Mouse (Mus musculus): ENCODE measurements around the gene Rasd2. TPM values are rescaled to one million over a fixed set of nuclear protein-coding genes. Genes with fewer than 3 reads are reported as not detected.

Rasd2 gene
- polyA plus RNA-seq, 1 experiment from 2014 or later, result 4.0 TPM

DNA sequence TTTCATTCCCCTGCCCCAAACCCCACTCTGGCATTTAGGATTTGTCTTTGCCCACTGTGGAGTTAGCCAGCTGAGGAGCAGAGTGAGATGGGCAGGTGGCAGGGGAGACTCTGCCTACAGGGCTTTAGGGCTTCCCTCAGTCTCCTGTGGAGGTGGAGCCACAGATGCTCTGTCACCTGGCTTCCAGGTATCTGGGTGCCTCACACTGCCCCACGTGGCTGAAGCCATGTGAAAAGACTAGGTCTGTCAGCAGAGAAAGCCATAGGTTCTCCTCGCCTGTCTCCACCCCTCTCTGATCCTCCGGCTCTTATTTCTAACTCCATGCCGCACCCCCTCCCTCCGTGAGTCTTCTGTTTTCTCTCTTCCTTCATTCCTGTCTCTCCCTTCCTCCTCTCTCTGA, 2.2 kb downstream of the Rasd2 start:
- H3K4me3 ChIP-seq (ENCODE audit: low read length), result no peak overlapping the region
- no peaks in the 10 kb centered on the region for H3K9me3 ChIP-seq (ENCODE audit: control insufficient read depth, low read length)
- no peak for ATAC-seq
- H3K27me3 ChIP-seq (replicated peaks; ENCODE audit: control insufficient read depth, insufficient read depth, low read length), result peaks cover 25% of the 10 kb centered on the region
- H3K36me3 ChIP-seq (ENCODE audit: control insufficient read depth, insufficient read depth, low read length), result no peaks in the 10 kb centered on the region
- 13% methylated on average over 5 of the region's 5 CpGs for WGBS
- no peak overlapping the region for H3K9ac ChIP-seq (ENCODE audit: low read depth, low read length)
- H3K4me2 ChIP-seq (ENCODE audit: low read length), result no peak overlapping the region
- peaks cover 11% of the 10 kb centered on the region for H3K4me1 ChIP-seq (ENCODE audit: control insufficient read depth, insufficient read depth, low read depth, low read length)
- H3K27ac ChIP-seq (ENCODE audit: low read depth, low read length), result no peak overlapping the region

DNA sequence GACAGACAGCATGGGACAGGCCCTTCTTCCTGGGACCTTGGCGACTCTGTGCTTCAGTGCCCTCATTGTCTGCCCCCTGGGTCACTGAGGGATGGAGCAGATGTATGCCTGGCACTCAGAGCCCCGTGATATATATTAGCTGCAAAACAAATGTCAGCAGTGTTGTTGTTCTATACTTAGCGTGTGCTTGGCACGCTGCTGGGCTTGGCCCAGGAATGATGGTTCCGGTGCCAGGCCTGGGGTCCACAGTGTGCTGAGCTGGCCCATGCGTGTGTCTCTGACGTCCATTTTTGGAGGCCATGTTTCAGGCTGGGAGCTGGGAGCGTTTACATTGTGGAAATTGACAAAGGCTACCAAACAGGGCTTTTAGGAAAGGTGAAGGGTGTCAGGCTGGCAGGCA, 3.1 kb downstream of the Rasd2 start:
- Histone ChIP-seq H3K4me2 (ENCODE audit: low read length) (no peak overlapping the region), H3K27me3 (replicated peaks; ENCODE audit: control insufficient read depth, insufficient read depth, low read length) (peaks cover 25% of the 10 kb centered on the region), H3K9me3 (ENCODE audit: control insufficient read depth, low read length) (no peaks in the 10 kb centered on the region), H3K4me3 (ENCODE audit: low read length) (no peak overlapping the region), H3K4me1 (ENCODE audit: control insufficient read depth, insufficient read depth, low read depth, low read length) (peaks cover 11% of the 10 kb centered on the region), H3K9ac (ENCODE audit: low read depth, low read length) (no peak overlapping the region), H3K27ac (ENCODE audit: low read depth, low read length) (no peak overlapping the region), H3K36me3 (ENCODE audit: control insufficient read depth, insufficient read depth, low read length) (no peaks in the 10 kb centered on the region)
- no peak for ATAC-seq
- 68% methylated on average over 8 of the region's 8 CpGs for WGBS

DNA sequence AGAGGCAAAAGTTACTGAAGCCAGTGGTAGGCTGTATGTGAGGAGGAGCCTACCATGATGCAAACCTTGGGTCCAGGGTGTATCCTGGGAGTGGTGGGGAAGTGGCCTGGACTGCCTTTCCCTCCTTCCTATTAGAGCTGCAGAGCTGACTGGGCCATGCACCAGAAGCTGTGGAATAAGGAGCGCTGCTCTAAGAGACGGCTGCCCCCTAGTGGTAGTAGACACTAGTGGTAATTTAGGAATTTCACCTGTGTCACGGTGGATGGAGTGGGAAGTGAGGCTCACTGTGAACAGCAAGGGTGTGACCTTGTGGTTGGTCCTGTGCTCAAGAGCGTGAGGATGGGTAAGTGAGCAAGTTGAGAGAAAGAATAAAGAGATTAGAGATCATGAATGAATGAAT, 4.2 kb downstream of the Rasd2 start:
- H3K36me3 ChIP-seq (ENCODE audit: control insufficient read depth, insufficient read depth, low read length), result no peaks in the 10 kb centered on the region
- H3K27ac ChIP-seq (ENCODE audit: low read depth, low read length), result no peak overlapping the region
- no peak for ATAC-seq
- peaks cover 9% of the 10 kb centered on the region for H3K4me1 ChIP-seq (ENCODE audit: control insufficient read depth, insufficient read depth, low read depth, low read length)
- 9% methylated on average over 4 of the region's 4 CpGs for WGBS
- H3K4me2 ChIP-seq (ENCODE audit: low read length), result no peak overlapping the region
- no peak overlapping the region for H3K4me3 ChIP-seq (ENCODE audit: low read length)
- no peak overlapping the region for H3K9ac ChIP-seq (ENCODE audit: low read depth, low read length)
- H3K9me3 ChIP-seq (ENCODE audit: control insufficient read depth, low read length), result no peaks in the 10 kb centered on the region
- H3K27me3 ChIP-seq (replicated peaks; ENCODE audit: control insufficient read depth, insufficient read depth, low read length), result peaks cover 23% of the 10 kb centered on the region

DNA sequence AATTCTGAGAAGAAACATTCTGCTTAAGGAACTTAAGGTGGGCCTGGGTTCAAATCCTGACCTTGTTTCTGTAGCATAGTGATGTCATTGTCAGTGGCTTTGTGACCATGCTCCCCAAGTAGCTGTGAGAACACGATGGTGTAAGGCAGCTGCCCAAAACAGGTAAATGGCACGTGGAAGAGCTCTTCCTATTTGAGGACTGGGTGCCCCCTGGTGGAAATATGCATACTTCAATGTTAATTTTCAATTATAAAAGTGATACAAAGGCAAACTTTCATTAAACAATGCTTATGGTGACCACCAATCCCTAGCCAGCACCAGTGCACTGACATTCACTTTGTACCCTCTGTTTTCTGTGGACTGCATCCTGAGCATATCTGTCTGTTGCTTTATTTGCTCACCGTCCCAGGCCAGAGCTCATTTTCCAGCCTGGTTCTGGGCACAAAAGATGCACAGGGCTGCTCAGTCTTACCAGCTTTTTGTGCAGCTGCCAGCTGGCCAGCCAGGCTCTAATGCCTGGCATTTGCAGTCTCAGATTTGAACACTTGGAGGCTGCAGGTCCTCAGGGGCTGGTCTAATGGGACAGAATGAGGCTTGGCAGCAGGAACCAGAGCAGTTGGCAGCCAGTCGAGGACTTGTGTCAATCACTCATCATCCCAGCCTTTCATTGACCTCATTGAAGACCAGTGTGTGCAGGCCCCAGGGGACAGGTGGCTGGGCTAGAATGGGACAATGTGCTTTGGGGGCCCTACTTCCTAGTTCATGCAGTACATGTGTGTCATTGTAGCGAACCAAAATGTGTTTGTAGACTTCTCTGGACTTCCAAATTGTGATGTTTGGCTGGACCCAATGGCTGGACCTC, 6.4 kb downstream of the Rasd2 start:
- H3K27me3 ChIP-seq (replicated peaks; ENCODE audit: control insufficient read depth, insufficient read depth, low read length), result peaks cover 9% of the 10 kb centered on the region
- H3K9me3 ChIP-seq (ENCODE audit: control insufficient read depth, low read length), result no peaks in the 10 kb centered on the region
- no peak overlapping the region for H3K4me3 ChIP-seq (ENCODE audit: low read length)
- H3K4me2 ChIP-seq (ENCODE audit: low read length), result no peak overlapping the region
- no peaks in the 10 kb centered on the region for H3K36me3 ChIP-seq (ENCODE audit: control insufficient read depth, insufficient read depth, low read length)
- H3K27ac ChIP-seq (ENCODE audit: low read depth, low read length), result 0 out of 2 replicates have a peak overlapping the region, but pooled peaks have one; percentile 12
- peak; percentile 77 for ATAC-seq
- H3K9ac ChIP-seq (ENCODE audit: low read depth, low read length), result no peak overlapping the region
- no peaks in the 10 kb centered on the region for H3K4me1 ChIP-seq (ENCODE audit: control insufficient read depth, insufficient read depth, low read depth, low read length)
- WGBS, result 40% methylated on average over 5 of the region's 5 CpGs

DNA sequence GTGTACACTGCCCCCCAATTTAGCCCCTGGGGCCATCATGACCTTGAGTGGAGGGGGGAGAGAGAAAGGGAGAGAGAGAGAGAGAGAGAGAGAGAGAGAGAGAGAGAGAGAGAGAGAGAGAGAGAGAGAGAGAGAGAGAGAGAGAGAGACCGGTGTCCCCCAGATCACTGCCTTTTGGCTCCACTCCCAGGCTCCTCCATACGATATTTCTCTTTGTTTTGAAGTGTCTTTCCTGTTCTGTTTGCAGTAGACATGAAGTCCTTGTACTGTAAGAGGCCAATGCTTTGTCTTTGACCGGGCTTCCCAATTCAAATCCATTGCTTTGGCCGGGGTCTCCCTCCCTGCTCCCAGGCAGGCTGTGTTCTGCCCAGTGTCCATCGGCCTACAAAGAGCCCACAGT, 8.9 kb downstream of the Rasd2 start:
- H3K36me3 ChIP-seq (ENCODE audit: control insufficient read depth, insufficient read depth, low read length), result no peaks in the 10 kb centered on the region
- 72% methylated on average over 5 of the region's 5 CpGs for WGBS
- no peak for ATAC-seq

DNA sequence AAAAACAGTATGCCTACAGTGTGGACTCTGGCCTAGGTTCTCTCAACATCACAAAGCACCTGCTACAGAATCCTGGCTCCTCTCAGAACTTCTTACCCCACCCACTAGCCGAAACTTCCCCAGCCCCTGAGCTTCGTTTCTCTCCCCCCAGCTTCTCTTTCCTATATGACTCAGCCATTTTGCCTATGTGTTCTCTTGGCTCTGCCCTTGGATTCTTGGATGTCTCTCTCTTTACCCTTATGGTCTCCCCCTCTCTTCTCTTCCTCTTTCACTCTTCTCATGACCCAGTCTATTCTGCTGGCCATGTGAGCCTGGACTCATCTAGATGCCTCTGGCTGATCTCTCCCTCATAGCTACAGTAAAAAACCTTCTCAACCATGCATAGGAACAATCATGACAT, 13.0 kb downstream of the Rasd2 start:
- no peak overlapping the region for H3K4me2 ChIP-seq (ENCODE audit: low read length)
- ATAC-seq, result no peak
- no peaks in the 10 kb centered on the region for H3K36me3 ChIP-seq (ENCODE audit: control insufficient read depth, insufficient read depth, low read length)
- H3K9me3 ChIP-seq (ENCODE audit: control insufficient read depth, low read length), result no peaks in the 10 kb centered on the region
- WGBS, result 80% methylated on average over 2 of the region's 2 CpGs
- H3K27ac ChIP-seq (ENCODE audit: low read depth, low read length), result no peak overlapping the region
- no peak overlapping the region for H3K9ac ChIP-seq (ENCODE audit: low read depth, low read length)
- no peaks in the 10 kb centered on the region for H3K4me1 ChIP-seq (ENCODE audit: control insufficient read depth, insufficient read depth, low read depth, low read length)
- no peaks in the 10 kb centered on the region for H3K27me3 ChIP-seq (replicated peaks; ENCODE audit: control insufficient read depth, insufficient read depth, low read length)
- H3K4me3 ChIP-seq (ENCODE audit: low read length), result no peak overlapping the region

More for the DNA sequence above, 8.9 kb downstream of the Rasd2 start:
- Histone ChIP-seq H3K9me3 (ENCODE audit: control insufficient read depth, low read length) (no peaks in the 10 kb centered on the region), H3K27ac (ENCODE audit: low read depth, low read length) (no peak overlapping the region), H3K4me1 (ENCODE audit: control insufficient read depth, insufficient read depth, low read depth, low read length) (no peaks in the 10 kb centered on the region), H3K27me3 (replicated peaks; ENCODE audit: control insufficient read depth, insufficient read depth, low read length) (no peaks in the 10 kb centered on the region), H3K4me2 (ENCODE audit: low read length) (no peak overlapping the region), H3K4me3 (ENCODE audit: low read length) (no peak overlapping the region), H3K9ac (ENCODE audit: low read depth, low read length) (no peak overlapping the region)

DNA sequence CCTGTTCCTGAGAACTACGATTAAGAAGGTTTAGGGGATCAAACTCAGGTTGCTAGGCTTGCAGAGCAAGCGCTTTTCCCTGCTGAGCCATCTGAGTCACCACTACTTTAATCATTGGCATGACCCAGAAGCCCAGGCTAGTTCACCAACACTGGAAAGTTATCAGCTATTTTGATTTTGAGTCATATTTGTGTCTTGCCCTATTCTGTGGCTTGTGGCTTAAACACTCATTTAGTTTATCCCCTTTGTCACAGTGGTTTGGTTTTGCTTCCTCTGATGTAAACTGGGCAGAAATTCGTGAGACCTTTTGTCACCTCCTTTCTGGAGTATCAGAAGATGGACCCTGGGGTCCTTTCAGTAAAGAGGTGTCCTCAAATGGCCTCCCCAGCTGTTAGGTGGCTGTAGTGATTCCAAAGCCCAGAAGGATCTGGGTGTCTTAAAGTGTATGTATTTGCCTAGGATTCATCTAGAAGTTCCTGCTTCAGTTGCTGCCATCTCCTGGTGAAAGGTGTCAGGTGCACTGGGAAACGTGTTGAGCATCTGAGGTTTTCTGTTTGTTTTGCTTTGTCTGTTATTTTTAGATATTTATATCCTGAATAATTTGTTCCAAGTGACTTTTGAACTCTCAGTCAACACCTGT, 20.3 kb downstream of the Rasd2 start:
- no peak overlapping the region for H3K4me2 ChIP-seq (ENCODE audit: low read length)
- H3K27me3 ChIP-seq (replicated peaks; ENCODE audit: control insufficient read depth, insufficient read depth, low read length), result no peaks in the 10 kb centered on the region
- peak; percentile 68; the same call in 1 of the 2 replicates for ATAC-seq
- H3K9ac ChIP-seq (ENCODE audit: low read depth, low read length), result no peak overlapping the region
- no peaks in the 10 kb centered on the region for H3K36me3 ChIP-seq (ENCODE audit: control insufficient read depth, insufficient read depth, low read length)
- no peaks in the 10 kb centered on the region for H3K4me1 ChIP-seq (ENCODE audit: control insufficient read depth, insufficient read depth, low read depth, low read length)
- no peaks in the 10 kb centered on the region for H3K9me3 ChIP-seq (ENCODE audit: control insufficient read depth, low read length)
- no peak overlapping the region for H3K27ac ChIP-seq (ENCODE audit: low read depth, low read length)
- WGBS, result 66% methylated on average over 4 of the region's 4 CpGs
- H3K4me3 ChIP-seq (ENCODE audit: low read length), result no peak overlapping the region

DNA sequence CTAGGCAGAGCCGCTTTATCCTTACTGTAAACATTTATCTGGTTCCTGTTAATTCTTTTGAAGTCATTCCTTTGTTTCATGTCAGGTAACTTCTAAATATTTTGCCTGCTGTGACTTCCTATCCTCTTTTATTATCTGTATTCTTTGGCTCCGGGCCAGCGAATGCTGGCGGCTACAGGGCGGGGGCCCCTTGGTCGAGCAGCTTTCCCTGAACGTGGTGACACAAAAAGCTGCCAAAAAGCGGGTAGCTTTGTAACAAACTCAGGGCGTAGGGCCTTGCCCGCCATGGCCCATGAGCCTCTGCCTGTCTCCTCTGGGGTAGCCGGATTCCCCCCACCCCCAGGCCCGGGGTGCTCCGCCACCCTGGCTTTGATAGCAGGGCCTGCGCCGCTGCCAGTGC, 33.6 kb downstream of the Rasd2 start:
- no peaks in the 10 kb centered on the region for H3K36me3 ChIP-seq (ENCODE audit: control insufficient read depth, insufficient read depth, low read length)
- no peaks in the 10 kb centered on the region for H3K4me1 ChIP-seq (ENCODE audit: control insufficient read depth, insufficient read depth, low read depth, low read length)
- H3K27ac ChIP-seq (ENCODE audit: low read depth, low read length), result no peak overlapping the region
- no peak overlapping the region for H3K4me3 ChIP-seq (ENCODE audit: low read length)
- H3K4me2 ChIP-seq (ENCODE audit: low read length), result no peak overlapping the region
- ATAC-seq, result no peak
- peaks cover 6% of the 10 kb centered on the region for H3K9me3 ChIP-seq (ENCODE audit: control insufficient read depth, low read length)
- H3K9ac ChIP-seq (ENCODE audit: low read depth, low read length), result no peak overlapping the region
- no peaks in the 10 kb centered on the region for H3K27me3 ChIP-seq (replicated peaks; ENCODE audit: control insufficient read depth, insufficient read depth, low read length)
- WGBS, result 95% methylated on average over 15 of the region's 15 CpGs

DNA sequence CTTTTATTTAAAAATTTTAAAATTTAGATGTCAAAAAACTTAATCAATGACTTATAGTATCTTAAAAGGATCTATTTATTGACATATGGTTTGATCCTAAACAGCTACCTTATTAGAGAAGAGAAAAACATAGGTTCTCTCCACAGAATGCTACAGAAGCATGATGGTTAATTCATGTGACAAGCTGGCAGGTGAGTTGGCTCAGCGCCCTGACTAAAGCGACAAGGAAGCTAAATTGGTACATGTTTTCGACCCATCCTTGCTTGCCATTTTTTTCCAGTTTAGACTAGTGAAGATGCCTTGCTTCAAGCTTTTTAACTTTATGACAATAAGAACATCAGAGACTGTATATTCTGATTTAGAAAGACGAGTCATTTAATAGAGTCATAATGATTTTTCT, 35.4 kb downstream of the Rasd2 start:
- H3K4me3 ChIP-seq (ENCODE audit: low read length), result no peak overlapping the region
- no peak overlapping the region for H3K4me2 ChIP-seq (ENCODE audit: low read length)
- WGBS, result 91% methylated on average over 4 of the region's 4 CpGs
- H3K36me3 ChIP-seq (ENCODE audit: control insufficient read depth, insufficient read depth, low read length), result no peaks in the 10 kb centered on the region
- H3K4me1 ChIP-seq (ENCODE audit: control insufficient read depth, insufficient read depth, low read depth, low read length), result no peaks in the 10 kb centered on the region
- H3K9me3 ChIP-seq (ENCODE audit: control insufficient read depth, low read length), result peaks cover 6% of the 10 kb centered on the region
- H3K9ac ChIP-seq (ENCODE audit: low read depth, low read length), result no peak overlapping the region
- no peak for ATAC-seq
- H3K27ac ChIP-seq (ENCODE audit: low read depth, low read length), result no peak overlapping the region
- H3K27me3 ChIP-seq (replicated peaks; ENCODE audit: control insufficient read depth, insufficient read depth, low read length), result no peaks in the 10 kb centered on the region

All from hindbrain, embryonic 16.5 days (tissue).